Mouse (Mus musculus) small intestine, adult 2 months (tissue): ENCODE data around the gene Ahcy. TPM values are rescaled to one million over a fixed set of nuclear protein-coding genes. Genes with fewer than 3 reads are reported as not detected.

Source experiments
- H3K27ac ChIP-seq: fragments of 200-500 bp; 2 replicates; pipeline ENCODE4 v1.5.1; 2012; ENCODE audit warnings: low read depth, low read length, control low read depth, inconsistent platforms; ENCODE audit not compliant: insufficient read depth
- H3K27me3 ChIP-seq: fragments of 200-500 bp; 2 replicates; pipeline ENCODE4 v1.6.1; 2012; ENCODE audit warnings: mild to moderate bottlenecking, moderate library complexity, low read length, inconsistent platforms; ENCODE audit not compliant: control insufficient read depth, insufficient read depth
- H3K36me3 ChIP-seq: fragments of 200-500 bp; 2 replicates; pipeline ENCODE4 v1.6.1; 2012; ENCODE audit warnings: mild to moderate bottlenecking, low read length, control low read depth, inconsistent platforms; ENCODE audit not compliant: control insufficient read depth, insufficient read depth
- H3K4me1 ChIP-seq: fragments of 200-500 bp; 2 replicates; pipeline ENCODE4 v1.6.1; 2012; ENCODE audit warnings: low read length, inconsistent platforms, mixed read lengths; ENCODE audit not compliant: control insufficient read depth, insufficient read depth, insufficient read length
- H3K4me3 ChIP-seq: fragments of 200-500 bp; 2 replicates; pipeline ENCODE4 v1.5.1; 2012; ENCODE audit warnings: low read depth, mild to moderate bottlenecking, control low read depth, inconsistent platforms, low read length, moderate library complexity
- CTCF ChIP-seq: fragments of 200-500 bp; IDR thresholded peaks from 2 replicates; pipeline ENCODE4 v1.5.1; 2012; ENCODE audit warnings: low read depth, mild to moderate bottlenecking, control low read depth, inconsistent platforms, low read length, moderate library complexity, mixed read lengths; ENCODE audit not compliant: insufficient replicate concordance, insufficient read length; ENCODE audit errors: extremely low read depth
- POLR2A ChIP-seq: fragments of 200-500 bp; IDR thresholded peaks from 2 replicates; pipeline ENCODE4 v1.6.1; 2012; ENCODE audit warnings: low read depth, mild to moderate bottlenecking, control low read depth, inconsistent platforms, low read length, moderate library complexity
- WGBS: fragments of 180-500 bp; shearing (Covaris S2); methylation state at CpG from one replicate; pipeline ENCODE4 v1.1.7; 2018; 5-methylcytosine and 5-hydroxymethylcytosine counted together
- polyA plus RNA-seq: library from polyadenylated mRNA; depleted of rRNA; stranded (reverse); fragments of >200 nt; gene quantifications from 2 replicates; pipeline ENCODE4 v1.2.3, GENCODE M21; 2012

The Ahcy gene
- polyA plus RNA-seq, 1 experiment = 98.7 TPM

GRCm38 (mm10) chr2:155099994-155100795 is 25.9 kb upstream of the Ahcy start:
- H3K36me3 ChIP-seq = no peaks in the 10 kb centered on the region
- H3K27ac ChIP-seq = peak overlapping the region; percentile 99
- H3K4me1 ChIP-seq = peaks cover 14% of the 10 kb centered on the region; the same call in 1 of the 2 replicates
- WGBS = 37% methylated on average over 14 of the region's 14 CpGs
- no peak for TF ChIP-seq CTCF
- TF ChIP-seq POLR2A = no peak
- H3K4me3 ChIP-seq = no peak overlapping the region
- no peaks in the 10 kb centered on the region for H3K27me3 ChIP-seq

- no peak for TF ChIP-seq CTCF
- no peaks in the 10 kb centered on the region for H3K27me3 ChIP-seq
- H3K4me3 ChIP-seq = no peak overlapping the region
- no peaks in the 10 kb centered on the region for H3K36me3 ChIP-seq
- H3K4me1 ChIP-seq = peaks cover 14% of the 10 kb centered on the region; the same call in 1 of the 2 replicates
- 25% methylated on average over 7 of the region's 7 CpGs for WGBS
- H3K27ac ChIP-seq = peak overlapping the region; percentile 99
Measured at GRCm38 (mm10) chr2:155099421-155099820, 25.1 kb upstream of the Ahcy start.

- no peak for TF ChIP-seq POLR2A
- no peak for TF ChIP-seq CTCF
- Histone ChIP-seq H3K4me3 (no peak overlapping the region), H3K36me3 (no peaks in the 10 kb centered on the region), H3K4me1 (peaks cover 14% of the 10 kb centered on the region; the same call in 1 of the 2 replicates), H3K27ac (peak overlapping the region; percentile 99), H3K27me3 (no peaks in the 10 kb centered on the region)
- WGBS = 85% methylated on average over 9 of the region's 9 CpGs
Measured at GRCm38 (mm10) chr2:155098720-155099380, 24.6 kb upstream of the Ahcy start.

- Histone ChIP-seq H3K36me3 (no peaks in the 10 kb centered on the region), H3K4me3 (no peak overlapping the region), H3K27ac (no peak overlapping the region), H3K27me3 (no peaks in the 10 kb centered on the region), H3K4me1 (peaks cover 10% of the 10 kb centered on the region; the same call in 1 of the 2 replicates)
- no peak for TF ChIP-seq CTCF
- no peak for TF ChIP-seq POLR2A
- 58% methylated on average over 4 of the region's 4 CpGs for WGBS
Measured at GRCm38 (mm10) chr2:155093418-155093817, 19.1 kb upstream of the Ahcy start.

GRCm38 (mm10) chr2:155091743-155092075 is 17.4 kb upstream of the Ahcy start:
- Histone ChIP-seq H3K36me3 (no peaks in the 10 kb centered on the region), H3K4me3 (no peak overlapping the region), H3K27me3 (no peaks in the 10 kb centered on the region), H3K4me1 (peaks cover 10% of the 10 kb centered on the region; the same call in 1 of the 2 replicates), H3K27ac (peak overlapping the region; percentile 88)
- WGBS = 72% methylated on average over 3 of the region's 3 CpGs
- TF ChIP-seq POLR2A = no peak

GRCm38 (mm10) chr2:155090909-155091742 is 16.8 kb upstream of the Ahcy start:
- Histone ChIP-seq H3K27me3 (no peaks in the 10 kb centered on the region), H3K27ac (peak overlapping the region; percentile 88), H3K4me3 (no peak overlapping the region), H3K36me3 (no peaks in the 10 kb centered on the region), H3K4me1 (peaks cover 10% of the 10 kb centered on the region; the same call in 1 of the 2 replicates)
- WGBS = 31% methylated on average over 13 of the region's 13 CpGs
- no peak for TF ChIP-seq CTCF
- TF ChIP-seq POLR2A = no peak
